Mouse (Mus musculus): ENCODE measurements around the gene Dnajc8. TPM values are rescaled to one million over a fixed set of nuclear protein-coding genes. Genes with fewer than 3 reads are reported as not detected.
A peak's percentile ranks its signal among the peaks of the same experiment; 100 is the strongest.

Dnajc8 gene
- polyA plus RNA-seq, 1 experiment from 2014 or later, result 177 TPM

- H3K9me3 ChIP-seq, result no peaks in the 10 kb centered on the region
- 78% methylated on average over 8 of the region's 8 CpGs for WGBS
- no peak overlapping the region for H3K4me2 ChIP-seq
- H3K27ac ChIP-seq, result no peak overlapping the region
- H3K36me3 ChIP-seq, result no peaks in the 10 kb centered on the region
- ATAC-seq (ENCODE audit: insufficient number of reproducible peaks, insufficient read depth, low FRiP score, low TSS enrichment, low read depth), result no peak
- peaks cover 10% of the 10 kb centered on the region; the same call in 1 of the 2 replicates for H3K4me1 ChIP-seq
- no peak overlapping the region for H3K4me3 ChIP-seq
- H3K27me3 ChIP-seq, result no peaks in the 10 kb centered on the region
- H3K9ac ChIP-seq, result no peak overlapping the region
Observed at GRCm38 (mm10) chr4:132518066-132518465, 17.3 kb upstream of the Dnajc8 start.

- no peak for ATAC-seq (ENCODE audit: insufficient number of reproducible peaks, insufficient read depth, low FRiP score, low TSS enrichment, low read depth)
- no peak overlapping the region for H3K9ac ChIP-seq
- WGBS, result 92% methylated on average over 3 of the region's 3 CpGs
- no peak overlapping the region for H3K27ac ChIP-seq
- no peaks in the 10 kb centered on the region for H3K9me3 ChIP-seq
- no peak overlapping the region for H3K4me2 ChIP-seq
- no peak overlapping the region for H3K4me3 ChIP-seq
- H3K36me3 ChIP-seq, result no peaks in the 10 kb centered on the region
- H3K27me3 ChIP-seq, result no peaks in the 10 kb centered on the region
- H3K4me1 ChIP-seq, result peaks cover 6% of the 10 kb centered on the region
Observed at GRCm38 (mm10) chr4:132519188-132519587, 16.2 kb upstream of the Dnajc8 start.

- H3K4me1 ChIP-seq, result peaks cover 10% of the 10 kb centered on the region
- H3K4me2 ChIP-seq, result 0 out of 2 replicates have a peak overlapping the region, but pooled peaks have one; percentile 3
- no peak for ATAC-seq (ENCODE audit: insufficient number of reproducible peaks, insufficient read depth, low FRiP score, low TSS enrichment, low read depth)
- no peak overlapping the region for H3K4me3 ChIP-seq
- WGBS, result 20% methylated on average over 11 of the region's 11 CpGs
- H3K27me3 ChIP-seq, result no peaks in the 10 kb centered on the region
- peak overlapping the region; percentile 21; the same call in 1 of the 2 replicates for H3K9ac ChIP-seq
- H3K9me3 ChIP-seq, result no peaks in the 10 kb centered on the region
- peaks cover under 1% of the 10 kb centered on the region for H3K36me3 ChIP-seq
- peak overlapping the region; percentile 60 for H3K27ac ChIP-seq
Observed at GRCm38 (mm10) chr4:132524321-132524741, 11.0 kb upstream of the Dnajc8 start.

DNA sequence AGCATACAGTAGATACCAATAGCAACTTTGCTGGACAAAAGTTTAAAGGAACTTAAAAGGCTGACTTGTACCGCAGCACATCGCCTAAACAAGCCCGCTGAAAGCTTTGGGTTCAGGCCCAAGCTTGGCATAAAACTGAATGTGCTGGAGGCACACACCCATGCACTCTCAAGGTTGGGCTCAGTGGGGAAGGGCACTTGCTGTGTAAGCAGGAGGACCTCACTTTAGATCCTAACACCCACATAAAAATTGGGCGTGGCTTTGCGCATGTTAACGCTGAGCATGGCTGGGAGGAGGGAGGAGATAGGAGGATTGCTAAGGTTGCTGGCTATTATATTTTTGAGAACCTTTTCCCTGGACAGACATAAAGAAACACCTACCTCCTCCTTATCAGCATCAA, 10.5 kb upstream of the Dnajc8 start:
- 48% methylated on average over 6 of the region's 6 CpGs for WGBS
- no peak for ATAC-seq (ENCODE audit: insufficient number of reproducible peaks, insufficient read depth, low FRiP score, low TSS enrichment, low read depth)
- no peak overlapping the region; the same call in 1 of the 2 replicates for H3K9ac ChIP-seq

GRCm38 (mm10) chr4:132526678-132527077, 8.7 kb upstream of the Dnajc8 start:
- Histone ChIP-seq H3K27ac (no peak overlapping the region), H3K9me3 (no peaks in the 10 kb centered on the region), H3K36me3 (peaks cover 22% of the 10 kb centered on the region), H3K4me2 (no peak overlapping the region), H3K4me1 (peaks cover 12% of the 10 kb centered on the region), H3K27me3 (no peaks in the 10 kb centered on the region), H3K4me3 (no peak overlapping the region), H3K9ac (no peak overlapping the region)
- ATAC-seq (ENCODE audit: insufficient number of reproducible peaks, insufficient read depth, low FRiP score, low TSS enrichment, low read depth), result no peak; the same call in 1 of the 2 replicates
- WGBS, result 43% methylated on average over 2 of the region's 2 CpGs

More for the DNA sequence above, 10.5 kb upstream of the Dnajc8 start:
- H3K27ac ChIP-seq, result peak overlapping the region; percentile 60
- H3K4me2 ChIP-seq, result no peak overlapping the region
- H3K27me3 ChIP-seq, result no peaks in the 10 kb centered on the region
- H3K4me3 ChIP-seq, result no peak overlapping the region
- H3K4me1 ChIP-seq, result peaks cover 10% of the 10 kb centered on the region
- H3K36me3 ChIP-seq, result peaks cover 6% of the 10 kb centered on the region
- no peaks in the 10 kb centered on the region for H3K9me3 ChIP-seq

GRCm38 (mm10) chr4:132527917-132528522, 7.3 kb upstream of the Dnajc8 start:
- H3K4me1 ChIP-seq, result peaks cover 21% of the 10 kb centered on the region
- H3K36me3 ChIP-seq, result peaks cover 24% of the 10 kb centered on the region
- no peaks in the 10 kb centered on the region for H3K9me3 ChIP-seq
- no peak overlapping the region for H3K9ac ChIP-seq
- H3K4me3 ChIP-seq, result no peak overlapping the region
- H3K27ac ChIP-seq, result no peak overlapping the region
- no peaks in the 10 kb centered on the region for H3K27me3 ChIP-seq
- H3K4me2 ChIP-seq, result no peak overlapping the region
- 87% methylated on average over 8 of the region's 8 CpGs for WGBS
- no peak for ATAC-seq (ENCODE audit: insufficient number of reproducible peaks, insufficient read depth, low FRiP score, low TSS enrichment, low read depth)

- Histone ChIP-seq H3K4me2 (no peak overlapping the region), H3K27ac (no peak overlapping the region), H3K27me3 (no peaks in the 10 kb centered on the region), H3K9ac (no peak overlapping the region), H3K4me1 (peaks cover 22% of the 10 kb centered on the region), H3K9me3 (no peaks in the 10 kb centered on the region), H3K4me3 (no peak overlapping the region), H3K36me3 (peaks cover 24% of the 10 kb centered on the region)
- no peak for ATAC-seq (ENCODE audit: insufficient number of reproducible peaks, insufficient read depth, low FRiP score, low TSS enrichment, low read depth)
- WGBS, result 83% methylated on average over 4 of the region's 4 CpGs
Observed at GRCm38 (mm10) chr4:132529344-132529743, 6.0 kb upstream of the Dnajc8 start.

GRCm38 (mm10) chr4:132530033-132530804, 5.1 kb upstream of the Dnajc8 start:
- Histone ChIP-seq H3K4me2 (no peak overlapping the region), H3K9ac (no peak overlapping the region), H3K9me3 (no peaks in the 10 kb centered on the region), H3K4me1 (peaks cover 19% of the 10 kb centered on the region), H3K4me3 (no peak overlapping the region), H3K36me3 (peaks cover 24% of the 10 kb centered on the region), H3K27ac (no peak overlapping the region), H3K27me3 (no peaks in the 10 kb centered on the region)
- ATAC-seq (ENCODE audit: insufficient number of reproducible peaks, insufficient read depth, low FRiP score, low TSS enrichment, low read depth), result no peak
- WGBS, result 95% methylated on average over 20 of the region's 20 CpGs

GRCm38 (mm10) chr4:132532496-132532895, 2.9 kb upstream of the Dnajc8 start:
- Histone ChIP-seq H3K4me3 (peak overlapping the region; percentile 84), H3K36me3 (peaks cover 24% of the 10 kb centered on the region), H3K9ac (peak overlapping the region; percentile 91), H3K9me3 (no peaks in the 10 kb centered on the region), H3K4me1 (peaks cover 34% of the 10 kb centered on the region), H3K27ac (peak overlapping the region; percentile 97), H3K27me3 (no peaks in the 10 kb centered on the region), H3K4me2 (peak overlapping the region; percentile 78)
- 0 out of 2 replicates have a peak, but pooled peaks have one; percentile 11 for ATAC-seq (ENCODE audit: insufficient number of reproducible peaks, insufficient read depth, low FRiP score, low TSS enrichment, low read depth)
- 22% methylated on average over 5 of the region's 5 CpGs for WGBS

DNA sequence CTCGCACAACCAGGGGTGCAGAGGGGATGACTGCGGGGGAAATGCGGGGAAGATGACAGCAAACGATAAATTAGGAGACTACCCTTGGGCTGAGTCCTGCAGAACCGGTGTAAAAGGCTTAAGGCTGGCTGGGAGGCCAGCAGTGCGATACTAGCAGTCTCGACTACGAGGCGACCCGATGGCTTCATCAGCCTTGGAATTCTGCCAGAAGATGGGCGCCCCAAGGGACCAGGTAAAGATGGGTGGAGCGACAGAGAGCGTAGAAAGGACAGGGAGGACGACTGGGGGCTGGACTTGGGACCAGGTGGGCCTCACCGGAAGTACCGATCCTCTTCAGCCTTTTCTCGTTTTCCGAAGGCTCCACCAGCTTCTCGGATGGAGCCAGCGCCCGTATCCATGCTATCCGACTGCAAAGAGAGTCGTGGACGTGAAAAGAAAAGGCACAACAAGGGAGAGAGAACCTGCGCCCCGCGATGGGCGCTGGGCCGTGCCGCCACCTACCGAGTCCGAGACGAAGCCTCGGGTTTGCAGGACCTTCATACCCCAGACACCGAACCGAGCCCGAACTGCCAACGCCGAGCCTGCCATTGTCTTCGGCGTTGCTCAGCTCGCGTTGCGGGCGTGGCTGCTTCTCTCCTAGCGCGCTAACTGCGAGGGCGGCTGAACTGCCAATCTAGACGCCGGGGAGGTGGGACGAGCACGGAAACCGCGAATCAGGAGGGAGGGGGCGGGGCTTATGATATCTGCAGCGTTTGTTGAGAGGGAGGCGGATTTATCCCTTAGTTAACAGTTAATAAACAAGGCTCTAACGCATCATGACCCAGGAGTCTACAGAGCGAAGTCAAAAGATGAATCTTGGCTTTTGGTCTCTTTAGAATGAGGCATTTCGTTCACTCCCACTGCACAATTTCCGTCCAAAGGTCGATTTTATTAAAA, 2.1 kb upstream of the Dnajc8 start, which contains the start of gene Atpif1:
Gene Atpif1, minus strand, starts transcription at position 679 of the 936 bp plus-strand sequence.
- under 1% methylated on average over 63 of the region's 63 CpGs for WGBS
- Histone ChIP-seq H3K27ac (peak within 1 kb of the TSS; percentile 97), H3K4me2 (peak within 1 kb of the TSS; percentile 78), H3K9ac (peak within 1 kb of the TSS; percentile 91), H3K4me1 (peaks cover 34% of the 10 kb centered on the region), H3K9me3 (no peaks in the 10 kb centered on the region), H3K4me3 (peak within 1 kb of the TSS; percentile 84), H3K27me3 (no peaks in the 10 kb centered on the region), H3K36me3 (peaks cover 26% of the 10 kb centered on the region)
- ATAC-seq (ENCODE audit: insufficient number of reproducible peaks, insufficient read depth, low FRiP score, low TSS enrichment, low read depth), result peak; percentile 74

GRCm38 (mm10) chr4:132539481-132539880, 4.1 kb downstream of the Dnajc8 start:
- Histone ChIP-seq H3K4me1 (peaks cover 18% of the 10 kb centered on the region), H3K9me3 (no peaks in the 10 kb centered on the region), H3K4me3 (no peak overlapping the region), H3K9ac (no peak overlapping the region), H3K36me3 (peaks cover 57% of the 10 kb centered on the region), H3K27ac (no peak overlapping the region), H3K4me2 (no peak overlapping the region), H3K27me3 (no peaks in the 10 kb centered on the region)
- WGBS, result 91% methylated on average over 5 of the region's 5 CpGs
- no peak for ATAC-seq (ENCODE audit: insufficient number of reproducible peaks, insufficient read depth, low FRiP score, low TSS enrichment, low read depth)

Data from embryonic facial prominence, embryonic 13.5 days (tissue).